Mouse (Mus musculus): ENCODE data around the gene Ddx47. TPM values are rescaled to one million over a fixed set of nuclear protein-coding genes. Genes with fewer than 3 reads are reported as not detected.

Ddx47 gene
- total RNA-seq, 1 experiment: 75.1 TPM

- no peaks in the 10 kb centered on the region for H3K36me3 ChIP-seq (ENCODE audit: control insufficient read depth, insufficient read depth, low read length, poor library complexity, severe bottlenecking)
- H3K4me1 ChIP-seq (ENCODE audit: control insufficient read depth in 2 of 2, insufficient read depth in 2 of 2, low read length in 2 of 2, poor library complexity in 1 of 2): peaks cover 6% of the 10 kb centered on the region in 2 experiments; a peak in 3 of 4 replicates
- peak overlapping the region; percentile 49; the same call in 1 of the 2 replicates for H3K27ac ChIP-seq (ENCODE audit: insufficient read depth, low read depth, low read length, poor library complexity, severe bottlenecking)
- 0 out of 4 replicates have a peak overlapping the region, but pooled peaks have one; percentile 2 to 13 for H3K4me3 ChIP-seq (ENCODE audit: insufficient read depth in 1 of 2, low read depth in 1 of 2, low read length in 2 of 2, poor library complexity in 1 of 2, severe bottlenecking in 1 of 2)
- peak; percentile 49 for DNase-seq (ENCODE audit: low read depth, low spot score)
- H3K9me3 ChIP-seq (ENCODE audit: control insufficient read depth, insufficient read depth, low read depth, low read length): no peaks in the 10 kb centered on the region
- in situ Hi-C loops (cut with MboI; ENCODE audit: low sequenced_read_pairs in 2 of 2, unreplicated experiment in 2 of 2): no loop called here
- TF ChIP-seq CHD2 (IDR thresholded peaks at IDR 0.05; ENCODE audit: low read depth, low read length): no peak
- no peak for TF ChIP-seq ZC3H11A (IDR thresholded peaks at IDR 0.05; ENCODE audit: borderline replicate concordance, low read depth, low read length)
- H3K9ac ChIP-seq (ENCODE audit: insufficient read depth, low read depth, low read length, poor library complexity, severe bottlenecking): no peak overlapping the region
Observed at GRCm38 (mm10) chr6:135040275-135040871, 29.0 kb downstream of the Ddx47 start.

GRCm38 (mm10) chr6:135041930-135042329 is 30.5 kb downstream of the Ddx47 start:
- TF ChIP-seq MAFK (IDR thresholded peaks at IDR 0.05; ENCODE audit: insufficient read depth, low read depth, low read length): no peak
- TF ChIP-seq CHD2 (IDR thresholded peaks at IDR 0.05; ENCODE audit: low read depth, low read length): no peak
- no peak for TF ChIP-seq ZNF384 (IDR thresholded peaks at IDR 0.05; ENCODE audit: low read depth, low read length)
- no peak for TF ChIP-seq HCFC1 (IDR thresholded peaks at IDR 0.05; ENCODE audit: borderline replicate concordance, insufficient read depth, low read length)
- TF ChIP-seq ZC3H11A (IDR thresholded peaks at IDR 0.05; ENCODE audit: borderline replicate concordance, low read depth, low read length): no peak
- H3K27ac ChIP-seq (ENCODE audit: insufficient read depth, low read depth, low read length, poor library complexity, severe bottlenecking): no peak overlapping the region
- H3K4me1 ChIP-seq (ENCODE audit: control insufficient read depth in 2 of 2, insufficient read depth in 2 of 2, low read length in 2 of 2, poor library complexity in 1 of 2): peaks cover 6 to 9% of the 10 kb centered on the region in 2 experiments; a peak in 3 of 4 replicates
- peak; percentile 42 for DNase-seq (ENCODE audit: low read depth, low spot score)
- H3K9me3 ChIP-seq (ENCODE audit: control insufficient read depth, insufficient read depth, low read depth, low read length): no peaks in the 10 kb centered on the region
- no peaks in the 10 kb centered on the region for H3K36me3 ChIP-seq (ENCODE audit: control insufficient read depth, insufficient read depth, low read length, poor library complexity, severe bottlenecking)
- no peak overlapping the region for H3K4me3 ChIP-seq (ENCODE audit: insufficient read depth in 1 of 2, low read depth in 1 of 2, low read length in 2 of 2, poor library complexity in 1 of 2, severe bottlenecking in 1 of 2)
- in situ Hi-C loops (cut with MboI; ENCODE audit: low sequenced_read_pairs in 2 of 2, unreplicated experiment in 2 of 2): no loop called here
- H3K9ac ChIP-seq (ENCODE audit: insufficient read depth, low read depth, low read length, poor library complexity, severe bottlenecking): no peak overlapping the region

GRCm38 (mm10) chr6:135047276-135047675 is 35.9 kb downstream of the Ddx47 start:
- TF ChIP-seq HCFC1 (IDR thresholded peaks at IDR 0.05; ENCODE audit: borderline replicate concordance, insufficient read depth, low read length): no peak
- no peak for TF ChIP-seq CHD2 (IDR thresholded peaks at IDR 0.05; ENCODE audit: low read depth, low read length)
- Histone ChIP-seq H3K27ac (ENCODE audit: insufficient read depth, low read depth, low read length, poor library complexity, severe bottlenecking) (no peak overlapping the region), H3K4me1 (ENCODE audit: control insufficient read depth in 2 of 2, insufficient read depth in 2 of 2, low read length in 2 of 2, poor library complexity in 1 of 2) (peaks cover 0 to 12% of the 10 kb centered on the region in 2 experiments; a peak in 2 of 4 replicates), H3K9ac (ENCODE audit: insufficient read depth, low read depth, low read length, poor library complexity, severe bottlenecking) (no peak overlapping the region), H3K9me3 (ENCODE audit: control insufficient read depth, insufficient read depth, low read depth, low read length) (no peaks in the 10 kb centered on the region), H3K4me3 (ENCODE audit: insufficient read depth in 1 of 2, low read depth in 1 of 2, low read length in 2 of 2, poor library complexity in 1 of 2, severe bottlenecking in 1 of 2) (no peak overlapping the region), H3K36me3 (ENCODE audit: control insufficient read depth, insufficient read depth, low read length, poor library complexity, severe bottlenecking) (no peaks in the 10 kb centered on the region)
- in situ Hi-C loops (cut with MboI; ENCODE audit: low sequenced_read_pairs in 2 of 2, unreplicated experiment in 2 of 2): no loop called here
- no peak for DNase-seq (ENCODE audit: low read depth, low spot score)

DNA sequence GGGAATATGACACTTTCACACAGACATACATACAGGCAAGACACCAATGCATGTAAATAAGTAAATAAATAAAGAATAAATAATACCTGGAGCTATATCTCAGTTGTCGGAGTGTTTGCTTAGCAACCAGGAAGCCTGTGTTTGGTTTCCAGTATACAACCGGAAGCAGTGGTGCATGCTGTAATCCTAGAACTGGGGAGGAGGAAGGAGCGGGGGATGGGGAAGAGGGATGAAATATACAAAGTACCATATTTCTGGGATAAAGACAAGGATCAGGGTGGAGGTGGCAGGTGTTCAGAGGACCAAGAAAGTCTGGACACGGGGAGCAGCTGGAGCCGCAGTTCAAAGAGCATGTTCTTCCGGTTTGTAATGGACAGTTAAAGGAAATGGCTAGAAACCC is 37.1 kb downstream of the Ddx47 start:
- DNase-seq (ENCODE audit: low read depth, low spot score): no peak
- Histone ChIP-seq H3K27ac (ENCODE audit: insufficient read depth, low read depth, low read length, poor library complexity, severe bottlenecking) (no peak overlapping the region), H3K4me1 (ENCODE audit: control insufficient read depth in 2 of 2, insufficient read depth in 2 of 2, low read length in 2 of 2, poor library complexity in 1 of 2) (peaks cover 0 to 12% of the 10 kb centered on the region in 2 experiments; a peak in 2 of 4 replicates), H3K36me3 (ENCODE audit: control insufficient read depth, insufficient read depth, low read length, poor library complexity, severe bottlenecking) (no peaks in the 10 kb centered on the region), H3K4me3 (ENCODE audit: insufficient read depth in 1 of 2, low read depth in 1 of 2, low read length in 2 of 2, poor library complexity in 1 of 2, severe bottlenecking in 1 of 2) (no peak overlapping the region), H3K9ac (ENCODE audit: insufficient read depth, low read depth, low read length, poor library complexity, severe bottlenecking) (no peak overlapping the region), H3K9me3 (ENCODE audit: control insufficient read depth, insufficient read depth, low read depth, low read length) (no peaks in the 10 kb centered on the region)
- no peak for TF ChIP-seq ZC3H11A (IDR thresholded peaks at IDR 0.05; ENCODE audit: borderline replicate concordance, low read depth, low read length)
- no peak for TF ChIP-seq ZNF384 (IDR thresholded peaks at IDR 0.05; ENCODE audit: low read depth, low read length)
- no peak for TF ChIP-seq MAFK (IDR thresholded peaks at IDR 0.05; ENCODE audit: insufficient read depth, low read depth, low read length)
- TF ChIP-seq HCFC1 (IDR thresholded peaks at IDR 0.05; ENCODE audit: borderline replicate concordance, insufficient read depth, low read length): no peak
- no peak for TF ChIP-seq CHD2 (IDR thresholded peaks at IDR 0.05; ENCODE audit: low read depth, low read length)
- in situ Hi-C loops (cut with MboI; ENCODE audit: low sequenced_read_pairs in 2 of 2, unreplicated experiment in 2 of 2): no loop called here

- in situ Hi-C loops (cut with MboI; ENCODE audit: low sequenced_read_pairs in 2 of 2, unreplicated experiment in 2 of 2): no loop called here
Observed at GRCm38 (mm10) chr6:135048956-135049355, 37.5 kb downstream of the Ddx47 start.

More at GRCm38 (mm10) chr6:135048956-135049355, 37.5 kb downstream of the Ddx47 start:
- peaks cover 0 to 14% of the 10 kb centered on the region in 2 experiments; a peak in 2 of 4 replicates for H3K4me1 ChIP-seq (ENCODE audit: control insufficient read depth in 2 of 2, insufficient read depth in 2 of 2, low read length in 2 of 2, poor library complexity in 1 of 2)
- H3K36me3 ChIP-seq (ENCODE audit: control insufficient read depth, insufficient read depth, low read length, poor library complexity, severe bottlenecking): no peaks in the 10 kb centered on the region
- no peak for TF ChIP-seq ZC3H11A (IDR thresholded peaks at IDR 0.05; ENCODE audit: borderline replicate concordance, low read depth, low read length)
- no peak for TF ChIP-seq CHD2 (IDR thresholded peaks at IDR 0.05; ENCODE audit: low read depth, low read length)
- no peak for TF ChIP-seq MAFK (IDR thresholded peaks at IDR 0.05; ENCODE audit: insufficient read depth, low read depth, low read length)
- TF ChIP-seq HCFC1 (IDR thresholded peaks at IDR 0.05; ENCODE audit: borderline replicate concordance, insufficient read depth, low read length): no peak
- no peak for TF ChIP-seq ZNF384 (IDR thresholded peaks at IDR 0.05; ENCODE audit: low read depth, low read length)
- H3K4me3 ChIP-seq (ENCODE audit: insufficient read depth in 1 of 2, low read depth in 1 of 2, low read length in 2 of 2, poor library complexity in 1 of 2, severe bottlenecking in 1 of 2): no peak overlapping the region
- no peak overlapping the region for H3K27ac ChIP-seq (ENCODE audit: insufficient read depth, low read depth, low read length, poor library complexity, severe bottlenecking)
- no peak overlapping the region for H3K9ac ChIP-seq (ENCODE audit: insufficient read depth, low read depth, low read length, poor library complexity, severe bottlenecking)
- no peak for DNase-seq (ENCODE audit: low read depth, low spot score)
- no peaks in the 10 kb centered on the region for H3K9me3 ChIP-seq (ENCODE audit: control insufficient read depth, insufficient read depth, low read depth, low read length)

Measured in ES-E14 (cell line).